Mouse (Mus musculus): ENCODE results near the gene Cacna2d4.

DNA sequence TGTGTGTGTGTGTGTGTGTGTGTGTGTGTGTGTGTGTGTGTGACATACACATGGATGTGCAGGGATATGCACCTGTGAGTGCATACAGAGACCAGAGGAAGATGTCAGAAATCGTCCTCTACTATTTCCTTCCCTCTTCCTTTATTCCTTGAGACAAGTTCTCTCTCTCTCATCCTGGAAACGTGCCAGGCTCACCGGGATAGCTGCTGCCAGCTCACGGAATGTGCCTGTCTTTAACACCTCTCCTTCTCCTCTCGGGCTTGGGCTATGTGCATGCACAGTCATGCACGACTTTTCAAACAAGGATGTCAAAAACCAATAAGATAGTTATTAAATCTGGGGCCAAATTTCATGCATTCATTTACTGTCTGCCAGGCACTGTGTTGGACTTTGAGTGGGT, 48.7 kb upstream of the Cacna2d4 start:
- TF ChIP-seq CTCF (IDR thresholded peaks at IDR 0.05; ENCODE audit: low read depth): no peak
- no peak for TF ChIP-seq EP300 (IDR thresholded peaks at IDR 0.05; ENCODE audit: low read depth)

Measured in liver, embryonic 14.5 days (tissue).